Mouse (Mus musculus) lung, adult 2 months (tissue): Measurements from ENCODE around the gene Gm527.

Source experiments
- CTCF ChIP-seq: fragments of 200-500 bp; IDR thresholded peaks from 2 replicates; pipeline ENCODE4 v1.5.1; 2011; ENCODE audit warnings: mild to moderate bottlenecking, low read length, control low read depth; ENCODE audit not compliant: insufficient read depth
- POLR2A ChIP-seq: fragments of 200-500 bp; IDR thresholded peaks from 2 replicates; pipeline ENCODE4 v1.6.1; 2011; ENCODE audit warnings: low read depth, mild to moderate bottlenecking, control low read depth, low read length, borderline replicate concordance; ENCODE audit errors: extremely low read depth

GRCm38 (mm10) chr12:64971399-64971798, 53.7 kb downstream of the Gm527 start:
- no peak for TF ChIP-seq CTCF
- no peak for TF ChIP-seq POLR2A
